In the genomic region with DNA sequence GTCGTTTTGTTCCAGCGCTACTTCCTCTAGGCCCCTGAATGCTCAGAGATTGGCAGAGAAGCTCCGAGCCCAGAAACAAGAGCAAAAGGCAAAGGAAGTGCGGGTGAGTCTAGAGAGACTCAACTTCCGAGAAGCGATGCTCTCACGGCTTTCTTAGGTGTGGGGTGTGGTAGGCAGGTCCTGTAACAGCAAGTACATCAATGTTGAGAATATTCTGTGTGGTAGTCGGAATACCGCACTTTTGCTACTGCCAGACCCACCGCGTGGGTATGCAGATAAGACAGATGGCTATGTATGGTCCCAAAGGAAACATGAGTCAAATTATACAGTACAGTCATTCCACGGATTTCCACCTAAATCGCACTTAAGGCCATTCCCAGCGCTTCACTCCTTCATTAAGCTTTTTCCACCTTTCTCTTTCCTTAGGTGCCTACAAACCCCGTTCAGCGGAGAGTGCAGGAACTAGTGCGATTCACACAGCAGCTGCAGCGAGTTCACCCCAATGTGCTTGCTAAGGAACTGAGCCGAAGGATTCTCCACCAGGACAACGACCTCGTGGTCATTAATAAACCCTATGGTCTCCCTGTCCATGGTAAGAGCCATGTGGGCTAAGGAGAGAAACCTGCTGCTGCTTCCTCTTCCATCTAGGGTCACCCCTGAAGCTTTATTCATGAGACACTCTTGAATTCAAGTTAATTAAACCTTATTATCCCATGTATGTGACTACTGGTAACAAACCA, we compare ENCODE assay signal across 7 mouse cellular contexts. TPM values are rescaled to one million over a fixed set of nuclear protein-coding genes. Genes with fewer than 3 reads are reported as not detected.
A peak's percentile ranks its signal among the peaks of the same experiment; 100 is the strongest.
DNase-seq lines count a peak whose midpoint lies in the region; ATAC-seq and TF ChIP-seq lines count a peak whose summit lies in the region.

No protein-coding gene starts in this region.

- peak overlapping the region; percentile 59 for H3K27ac ChIP-seq in lung, postnatal 0 days (ENCODE audit: low read length)

- no peaks in the 10 kb centered on the region for H3K9me3 ChIP-seq in lung, postnatal 0 days (ENCODE audit: low read length)
- H3K9me3 ChIP-seq in megakaryocyte, embryonic 14.5 days, result no peaks in the 10 kb centered on the region

- H3K4me1 ChIP-seq in lung, postnatal 0 days (ENCODE audit: insufficient read depth, low read depth, low read length), result peaks cover 6% of the 10 kb centered on the region; the same call in 1 of the 2 replicates
- H3K4me1 ChIP-seq in megakaryocyte, embryonic 14.5 days, result peaks cover 49% of the 10 kb centered on the region

- H3K4me3 ChIP-seq in lung, postnatal 0 days (ENCODE audit: low read depth, low read length), result peak overlapping the region; percentile 74
- H3K4me3 ChIP-seq in megakaryocyte, embryonic 14.5 days (replicated peaks), result peak overlapping the region; percentile 96

- ATAC-seq in lung, postnatal 0 days, result peak; percentile 14
- ATAC-seq in common myeloid progenitor, adult 5-6 weeks (replicated peaks; ENCODE audit: low read depth, poor library complexity, severe bottlenecking), result peak; percentile 40

- peak overlapping the region; percentile 76 for H3K4me2 ChIP-seq in lung, postnatal 0 days (replicated peaks; ENCODE audit: low read depth, low read length)

- no peak for TF ChIP-seq EP300 in lung, postnatal 0 days (IDR thresholded peaks at IDR 0.05)

- H3K36me3 ChIP-seq in lung, postnatal 0 days (ENCODE audit: insufficient read depth, low read length), result 0 out of 2 replicates have a peak, but pooled peaks cover 11% of the 10 kb centered on the region
- H3K36me3 ChIP-seq in megakaryocyte, embryonic 14.5 days (replicated peaks; ENCODE audit: low read length), result peaks cover 37% of the 10 kb centered on the region

- DNase-seq in lung, postnatal 0 days (ENCODE audit: low spot score), result no peak
- DNase-seq in lung, postnatal 4 days, result no peak
- DNase-seq in heart, postnatal 4 days, result peak; percentile 9
- no peak for DNase-seq in urinary bladder, adult 18-20 months (ENCODE audit: low spot score in 2 of 2)
- no peak for DNase-seq in T-cell, adult 2 months (ENCODE audit: low spot score)

- peak overlapping the region; percentile 63 for H3K9ac ChIP-seq in lung, postnatal 0 days (replicated peaks; ENCODE audit: low read depth)

- H3K27me3 ChIP-seq in lung, postnatal 0 days (replicated peaks; ENCODE audit: insufficient read depth, low read length), result no peaks in the 10 kb centered on the region
- H3K27me3 ChIP-seq in megakaryocyte, embryonic 14.5 days (replicated peaks), result no peaks in the 10 kb centered on the region

- 2% methylated on average over 21 of the region's 21 CpGs for WGBS in lung, postnatal 0 days

- no peak for TF ChIP-seq CTCF in lung, postnatal 0 days (IDR thresholded peaks at IDR 0.05)

RNA-seq across cellular contexts. Expression of a gene that starts 0.5 kb away (rescaled TPM):
- 14.6 and 16.1 TPM in 2 replicates for polyA plus RNA-seq in lung, postnatal 0 days (2015; fragmentation: Nextera tagmentation; extraction: Ambion mirVana)
- total RNA-seq in common myeloid progenitor, adult 5-6 weeks (2017), result 19.1 and 24.0 TPM in 2 replicates
- 1 to 10 TPM; 9.6 to 9.9 TPM for total RNA-seq in heart, postnatal 4 days (2021)
- 0.49 TPM in 1 of 2 replicates, not detected in the other for polyA plus RNA-seq in megakaryocyte, embryonic 14.5 days (2012; ENCODE audit: insufficient read depth, low replicate concordance)

RNA-seq across cellular contexts. Expression of a gene that starts 0.5 kb away (rescaled TPM):
- polyA plus RNA-seq in lung, postnatal 0 days (2015; fragmentation: Nextera tagmentation; extraction: Ambion mirVana), result 25.8 and 27.5 TPM in 2 replicates
- total RNA-seq in common myeloid progenitor, adult 5-6 weeks (2017), result 14.6 and 15.7 TPM in 2 replicates
- 10 to 100 TPM; 16.6 to 18.0 TPM for total RNA-seq in heart, postnatal 4 days (2021)
- 3.5 TPM in 1 of 2 replicates, not detected in the other for polyA plus RNA-seq in megakaryocyte, embryonic 14.5 days (2012; ENCODE audit: insufficient read depth, low replicate concordance)

RNA-seq across cellular contexts. Expression of a gene that starts 57.3 kb away (rescaled TPM):
- 22.5 and 23.2 TPM in 2 replicates for polyA plus RNA-seq in lung, postnatal 0 days (2015; fragmentation: Nextera tagmentation; extraction: Ambion mirVana)
- 31.4 and 50.0 TPM in 2 replicates for total RNA-seq in common myeloid progenitor, adult 5-6 weeks (2017)
- total RNA-seq in heart, postnatal 4 days (2021), result 10 to 100 TPM; 84.7 to 85.2 TPM
- 4.1 and 7.4 TPM in 2 replicates for polyA plus RNA-seq in megakaryocyte, embryonic 14.5 days (2012; ENCODE audit: insufficient read depth, low replicate concordance)
